Mouse (Mus musculus) lung, adult 2 months (tissue): ENCODE data around the gene Cacna1e. TPM values are rescaled to one million over a fixed set of nuclear protein-coding genes. Genes with fewer than 3 reads are reported as not detected.

Source experiments
- DNase-seq: peaks from one replicate; pipeline ENCODE4 v3.0.0; 2022
- H3K4me1 ChIP-seq: fragments of 200-500 bp; 2 replicates; pipeline ENCODE4 v1.6.1; 2011; ENCODE audit warnings: low read length; ENCODE audit not compliant: control insufficient read depth, insufficient read depth
- H3K4me3 ChIP-seq: fragments of 200-500 bp; replicated peaks from 2 replicates; pipeline ENCODE3; 2011; ENCODE audit warnings: low read depth, mild to moderate bottlenecking, control low read depth, low read length; ENCODE audit errors: extremely low read depth
- CTCF ChIP-seq: fragments of 200-500 bp; IDR thresholded peaks from 2 replicates; pipeline ENCODE4 v1.5.1; 2011; ENCODE audit warnings: mild to moderate bottlenecking, low read length, control low read depth; ENCODE audit not compliant: insufficient read depth
- POLR2A ChIP-seq: fragments of 200-500 bp; IDR thresholded peaks from 2 replicates; pipeline ENCODE4 v1.6.1; 2011; ENCODE audit warnings: low read depth, mild to moderate bottlenecking, control low read depth, low read length, borderline replicate concordance; ENCODE audit errors: extremely low read depth
- WGBS: fragments of 180-500 bp; shearing (Covaris S2); methylation state at CpG from one replicate; pipeline ENCODE4 v1.1.7; 2018; 5-methylcytosine and 5-hydroxymethylcytosine counted together
- polyA plus RNA-seq: library from polyadenylated mRNA; depleted of rRNA; stranded (reverse); fragments of >200 nt; gene quantifications from 2 replicates; pipeline ENCODE4 v1.2.3, GENCODE M21; 2012; rRNA removed

Cacna1e gene
- polyA plus RNA-seq, 1 experiment = 0.41 TPM

GRCm38 (mm10) chr1:154413138-154413537 is 471.2 kb downstream of the Cacna1e start:
- no peaks in the 10 kb centered on the region for H3K4me1 ChIP-seq
- no peak overlapping the region for H3K4me3 ChIP-seq
- DNase-seq = no peak
- 61% methylated on average over 3 of the region's 3 CpGs for WGBS
- no peak for TF ChIP-seq CTCF
- no peak for TF ChIP-seq POLR2A

GRCm38 (mm10) chr1:154409051-154409450 is 475.2 kb downstream of the Cacna1e start:
- no peak for DNase-seq
- Histone ChIP-seq H3K4me1 (no peaks in the 10 kb centered on the region), H3K4me3 (no peak overlapping the region)
- WGBS = 75% methylated on average over 2 of the region's 2 CpGs
- TF ChIP-seq CTCF (no peak), POLR2A (no peak)

DNA sequence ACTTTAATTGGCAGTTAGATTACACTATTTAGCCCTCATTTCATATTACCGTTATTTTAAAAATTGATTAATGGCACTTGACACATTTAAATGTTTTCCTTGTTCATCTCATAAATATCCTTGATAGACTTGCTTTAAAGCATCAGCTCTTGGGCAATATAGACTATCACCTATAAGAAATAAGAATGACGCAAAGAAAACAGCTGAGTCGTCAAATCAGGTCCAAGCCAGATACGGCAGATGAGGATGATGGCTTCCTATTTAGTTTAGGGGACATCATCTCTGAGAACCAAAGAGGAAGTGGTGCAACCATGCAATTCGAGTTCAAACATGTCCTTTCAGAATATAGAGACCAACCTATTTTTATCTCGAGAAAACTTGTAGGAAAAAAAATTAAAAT is 492.3 kb downstream of the Cacna1e start:
- DNase-seq = no peak
- Histone ChIP-seq H3K4me1 (no peaks in the 10 kb centered on the region), H3K4me3 (no peak overlapping the region)
- no peak for TF ChIP-seq CTCF
- TF ChIP-seq POLR2A = no peak
- WGBS = 78% methylated on average over 6 of the region's 6 CpGs

Other genes starting within 250 kb of the Cacna1e start
- 38.1 and 42.8 TPM in 2 replicates for gene Ier5, start 215.1 kb upstream of the Cacna1e start, polyA plus RNA-seq